In genomic region chr13:111996910-111997309, GRCm38 (mm10) we compare ENCODE assay signal across 9 mouse cellular contexts.
DNase-seq lines count a peak whose midpoint lies in the region; ATAC-seq lines count a peak whose summit lies in the region.
"Had no signal": no experiment of that assay in that cellular context is flagged by ENCODE, and none has a peak within 500 bp of the region (broad histone marks: within the 10 kb centered on the region; RNA-seq: fewer than 3 reads in every experiment).

No protein-coding gene starts in this region.

- no peak overlapping the region for H3K27ac ChIP-seq in hindbrain, embryonic 13.5 days
- no peak overlapping the region for H3K27ac ChIP-seq in hindbrain, embryonic 12.5 days
- H3K27ac ChIP-seq: midbrain, embryonic 12.5 days had no signal

- peak; percentile 66 to 74 for DNase-seq in adrenal gland, postnatal 36 days
- peak; percentile 82 for DNase-seq in gastrocnemius, postnatal 25 days
- peak; percentile 69 for DNase-seq in kidney, postnatal 10 days
- peak; percentile 65 for DNase-seq in ovary, postnatal 36 days (ENCODE audit: low spot score)
- DNase-seq in embryo, embryonic 11 days = no peak
- no peak for DNase-seq in spleen, postnatal 14 days (ENCODE audit: low spot score in 2 of 2)

- H3K4me2 ChIP-seq in hindbrain, embryonic 13.5 days = no peak overlapping the region
- no peak overlapping the region for H3K4me2 ChIP-seq in hindbrain, embryonic 12.5 days (replicated peaks)
- H3K4me2 ChIP-seq: midbrain, embryonic 12.5 days had no signal

- no peaks in the 10 kb centered on the region for H3K27me3 ChIP-seq in hindbrain, embryonic 13.5 days
- no peaks in the 10 kb centered on the region for H3K27me3 ChIP-seq in hindbrain, embryonic 12.5 days
- H3K27me3 ChIP-seq: midbrain, embryonic 12.5 days had no signal

- WGBS in hindbrain, embryonic 13.5 days = 58% methylated on average over 11 of the region's 11 CpGs
- WGBS in hindbrain, embryonic 12.5 days = 63% methylated on average over 11 of the region's 11 CpGs

- H3K4me3 ChIP-seq in hindbrain, embryonic 13.5 days = no peak overlapping the region
- no peak overlapping the region for H3K4me3 ChIP-seq in hindbrain, embryonic 12.5 days
- H3K4me3 ChIP-seq: midbrain, embryonic 12.5 days had no signal

- peak; percentile 67 for ATAC-seq in hindbrain, embryonic 13.5 days (ENCODE audit: low FRiP score)
- no peak for ATAC-seq in hindbrain, embryonic 12.5 days (ENCODE audit: low FRiP score)

- H3K9me3 ChIP-seq in hindbrain, embryonic 13.5 days = no peaks in the 10 kb centered on the region
- H3K9me3 ChIP-seq in hindbrain, embryonic 12.5 days (replicated peaks) = no peaks in the 10 kb centered on the region
- H3K9me3 ChIP-seq: midbrain, embryonic 12.5 days had no signal

- no peak overlapping the region for H3K9ac ChIP-seq in hindbrain, embryonic 13.5 days
- H3K9ac ChIP-seq in hindbrain, embryonic 12.5 days = no peak overlapping the region
- H3K9ac ChIP-seq: midbrain, embryonic 12.5 days had no signal

- H3K36me3 ChIP-seq in hindbrain, embryonic 13.5 days = no peaks in the 10 kb centered on the region
- no peaks in the 10 kb centered on the region for H3K36me3 ChIP-seq in hindbrain, embryonic 12.5 days
- H3K36me3 ChIP-seq: midbrain, embryonic 12.5 days had no signal

- H3K4me1 ChIP-seq in hindbrain, embryonic 13.5 days (replicated peaks) = peaks cover 30% of the 10 kb centered on the region
- H3K4me1 ChIP-seq in hindbrain, embryonic 12.5 days = peaks cover 20% of the 10 kb centered on the region

Comparison
In these comparisons a context has a peak if more than half of its experiments do, and no peak if none do; other contexts are left out.
1. DNase-seq: peak in adrenal gland, postnatal 36 days (2 of 2), gastrocnemius, postnatal 25 days (single experiment), kidney, postnatal 10 days (single experiment) and ovary, postnatal 36 days (single experiment); none in embryo, embryonic 11 days (single experiment) and spleen, postnatal 14 days (0 of 2).